Mouse (Mus musculus) cerebellum, postnatal 36 days (tissue): ENCODE measurements at regions not wholly inside any gene's neighbourhood (a gene's known extent, or its start where the extent isn't known, plus 50 kb on each side); places are given as distances from the start of the nearest gene placed in this dataset.

Experiments
- DNase-seq, 2 experiments: peaks; one replicate each; pipeline ENCODE4 v3.0.0; 2021 to 2022; ENCODE audit warnings: mixed read lengths in 2 of 2

- no peak for DNase-seq
Observed at GRCm38 (mm10) chr1:149760440-149760839, 200.7 kb downstream of the Pla2g4a start.

- DNase-seq, result no peak
Observed at GRCm38 (mm10) chr1:149758783-149759132, 202.3 kb downstream of the Pla2g4a start.

GRCm38 (mm10) chr1:149758092-149758782, 202.9 kb downstream of the Pla2g4a start:
- peak in 1 of 2 experiments; percentile 19 for DNase-seq

GRCm38 (mm10) chr1:149753269-149754060, 207.6 kb downstream of the Pla2g4a start:
- DNase-seq, result no peak

- no peak for DNase-seq
Observed at GRCm38 (mm10) chr1:149749405-149749804, 211.7 kb downstream of the Pla2g4a start.

- DNase-seq, result no peak
Observed at GRCm38 (mm10) chr1:149738959-149739358, 222.1 kb downstream of the Pla2g4a start.

- DNase-seq, result peak; percentile 15 to 25
Observed at GRCm38 (mm10) chr1:149734241-149734640, 226.8 kb downstream of the Pla2g4a start.

- DNase-seq, result no peak
Observed at GRCm38 (mm10) chr1:149715171-149715570, 245.9 kb downstream of the Pla2g4a start.

GRCm38 (mm10) chr1:149712330-149712729, 248.8 kb downstream of the Pla2g4a start:
- DNase-seq, result no peak

GRCm38 (mm10) chr1:149705223-149705622, 255.9 kb downstream of the Pla2g4a start:
- no peak for DNase-seq

- no peak for DNase-seq
Observed at GRCm38 (mm10) chr1:149699411-149699810, 261.7 kb downstream of the Pla2g4a start.

- DNase-seq, result peak in 1 of 2 experiments; percentile 25
Observed at GRCm38 (mm10) chr1:149674166-149674565, 286.9 kb downstream of the Pla2g4a start.

- peak in 1 of 2 experiments; percentile 18 for DNase-seq
Observed at GRCm38 (mm10) chr1:149672571-149672970, 288.5 kb downstream of the Pla2g4a start.

- peak; percentile 85 to 92 for DNase-seq
Observed at GRCm38 (mm10) chr1:149672117-149672516, 289.0 kb downstream of the Pla2g4a start.

- DNase-seq, result peak in 1 of 2 experiments; percentile 31
Observed at GRCm38 (mm10) chr1:149671091-149671490, 290.0 kb downstream of the Pla2g4a start.
